Mouse (Mus musculus) stomach, embryonic 15.5 days (tissue): ENCODE results near the gene Pigh. TPM values are rescaled to one million over a fixed set of nuclear protein-coding genes. Genes with fewer than 3 reads are reported as not detected.

Source experiments
- ATAC-seq: fragments of 200-750 bp; cut with Nextera tagmentation; 2 replicates; pipeline ENCODE4 v1.8.0; 2017; ENCODE audit warnings: low read depth, moderate number of reproducible peaks, moderate TSS enrichment; ENCODE audit not compliant: insufficient read depth, low FRiP score
- H3K27ac ChIP-seq: fragments of 300-500 bp; sonication (generic); 2 replicates; pipeline ENCODE4 v1.5.1; 2015; ENCODE audit warnings: mild to moderate bottlenecking, inconsistent platforms
- H3K27me3 ChIP-seq: fragments of 300-500 bp; sonication (generic); replicated peaks from 2 replicates; pipeline ENCODE4 v1.6.1; 2015; ENCODE audit warnings: inconsistent platforms
- H3K36me3 ChIP-seq: fragments of 300-500 bp; sonication (generic); 2 replicates; pipeline ENCODE4 v1.6.1; 2015; ENCODE audit warnings: inconsistent platforms
- H3K4me1 ChIP-seq: fragments of 300-500 bp; sonication (generic); 2 replicates; pipeline ENCODE4 v1.6.1; 2015; ENCODE audit warnings: inconsistent platforms
- H3K4me2 ChIP-seq: fragments of 300-500 bp; sonication (generic); 2 replicates; pipeline ENCODE4 v1.6.1; 2015; ENCODE audit warnings: mild to moderate bottlenecking, inconsistent platforms
- H3K4me3 ChIP-seq: fragments of 300-500 bp; sonication (generic); replicated peaks from 2 replicates; pipeline ENCODE4 v1.5.1; 2015; ENCODE audit warnings: inconsistent platforms
- H3K9ac ChIP-seq: fragments of 300-500 bp; sonication (generic); 2 replicates; pipeline ENCODE4 v1.6.1; 2015; ENCODE audit warnings: inconsistent platforms
- H3K9me3 ChIP-seq: fragments of 300-500 bp; sonication (generic); 2 replicates; pipeline ENCODE4 v1.6.1; 2016; ENCODE audit warnings: inconsistent platforms
- whole genome bisulfite sequencing: fragments of 180-500 bp; shearing (Covaris S2); methylation state at CpG from one replicate; pipeline ENCODE4 v1.1.7; 2015; 5-methylcytosine and 5-hydroxymethylcytosine counted together
- polyA plus RNA-seq: library from polyadenylated mRNA; unstranded; fragments of >200 nt; fragmentation: Nextera tagmentation; extraction: Ambion mirVana; gene quantifications from 2 replicates; pipeline ENCODE4 v1.2.1, GENCODE M21; 2015

Gene Pigh
- polyA plus RNA-seq, 1 experiment from 2014 or later = 33.0 TPM

DNA sequence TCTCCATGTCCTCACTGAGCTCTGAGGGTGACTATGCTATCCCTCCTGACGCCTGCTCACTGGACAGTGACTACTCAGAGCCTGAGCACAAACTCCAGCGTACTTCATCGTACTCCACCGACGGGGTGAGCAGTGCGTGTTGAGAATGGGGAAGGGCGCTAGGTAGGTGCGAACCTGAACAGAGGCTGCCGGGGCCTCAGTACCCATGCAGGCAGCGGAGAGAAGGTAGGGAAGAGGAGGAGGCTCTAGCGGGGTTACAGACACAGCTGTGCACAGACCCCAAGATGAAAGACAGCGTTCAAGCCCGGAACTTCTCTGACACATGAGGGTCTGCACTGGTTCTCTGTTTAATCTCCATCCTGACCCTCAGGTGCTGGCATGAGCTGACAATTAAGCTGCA, 25.0 kb downstream of the Pigh start:
- Histone ChIP-seq H3K4me2 (no peak overlapping the region), H3K36me3 (no peaks in the 10 kb centered on the region), H3K9ac (no peak overlapping the region), H3K27ac (no peak overlapping the region), H3K9me3 (no peaks in the 10 kb centered on the region), H3K4me1 (peaks cover 13% of the 10 kb centered on the region; the same call in 1 of the 2 replicates), H3K27me3 (no peaks in the 10 kb centered on the region), H3K4me3 (no peak overlapping the region)
- no peak for ATAC-seq
- WGBS = 84% methylated on average over 13 of the region's 13 CpGs

DNA sequence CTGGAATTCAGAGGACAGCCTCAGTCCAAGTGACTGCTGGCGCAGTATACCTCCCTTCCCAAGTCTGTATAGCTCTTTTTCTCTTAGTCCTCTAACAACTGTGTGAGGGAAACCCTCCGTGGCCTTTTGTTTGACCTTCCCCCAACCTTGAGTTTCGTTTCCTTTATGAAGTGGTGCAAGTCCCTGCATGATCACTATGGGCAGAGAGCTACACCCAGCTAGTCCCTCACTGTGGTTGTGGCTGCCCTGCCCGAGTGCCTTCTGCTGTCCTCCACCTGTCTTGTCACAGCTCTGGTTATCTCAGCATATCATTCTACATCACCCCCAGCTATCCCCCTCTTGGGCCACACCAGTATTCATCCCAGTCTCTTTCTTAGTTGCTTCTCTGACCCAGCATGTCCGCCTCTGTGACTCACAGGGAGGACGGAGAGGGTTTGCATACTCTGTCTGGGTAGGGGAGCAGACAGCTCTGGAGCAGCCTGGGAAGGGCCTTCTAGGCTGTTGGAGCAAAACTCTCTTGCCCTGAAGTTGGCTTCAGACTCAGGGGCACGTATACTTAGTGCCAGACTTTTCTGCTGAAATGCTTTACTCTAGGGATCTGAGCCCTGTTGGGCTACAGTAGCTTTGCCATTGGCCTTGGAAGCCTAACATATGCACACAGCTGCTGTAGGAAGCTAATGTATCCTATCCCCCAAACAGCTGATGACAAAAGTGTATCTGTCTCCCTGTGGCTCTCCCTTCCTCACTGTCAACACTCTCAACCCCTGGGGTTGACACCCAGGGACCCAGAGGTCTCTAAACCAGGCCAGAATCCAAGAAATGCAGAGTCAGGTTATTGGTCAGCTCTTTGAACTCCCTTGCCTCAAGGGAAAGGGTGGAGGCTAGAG, 28.4 kb downstream of the Pigh start:
- H3K4me3 ChIP-seq = no peak overlapping the region
- no peak overlapping the region for H3K9ac ChIP-seq
- ATAC-seq = no peak
- 65% methylated on average over 7 of the region's 7 CpGs for whole genome bisulfite sequencing
- H3K9me3 ChIP-seq = no peaks in the 10 kb centered on the region
- no peaks in the 10 kb centered on the region for H3K27me3 ChIP-seq
- no peaks in the 10 kb centered on the region for H3K36me3 ChIP-seq
- peak overlapping the region; percentile 13 for H3K27ac ChIP-seq
- peaks cover 13% of the 10 kb centered on the region; the same call in 1 of the 2 replicates for H3K4me1 ChIP-seq
- no peak overlapping the region for H3K4me2 ChIP-seq

DNA sequence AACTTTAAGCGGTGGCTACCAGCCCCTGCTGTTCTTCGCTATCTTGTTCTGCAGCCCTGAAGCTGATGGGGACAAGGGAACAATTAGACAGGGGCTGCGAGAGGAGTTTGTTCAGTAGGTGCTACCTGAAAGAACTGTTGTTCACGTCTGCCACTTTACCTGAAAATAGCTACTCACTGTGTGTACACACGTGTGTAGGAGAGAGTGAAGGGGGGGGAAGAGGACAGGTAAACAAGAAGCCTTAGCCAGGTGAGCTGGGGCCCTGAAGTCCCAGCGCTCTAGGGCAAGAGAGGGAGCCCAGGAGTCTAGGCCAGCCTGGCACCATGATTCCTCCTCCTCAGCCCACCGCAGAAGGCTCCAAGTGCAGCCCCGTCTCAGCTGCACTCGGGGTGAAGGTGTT, 29.3 kb downstream of the Pigh start:
- Histone ChIP-seq H3K27ac (peak overlapping the region; percentile 13), H3K4me2 (no peak overlapping the region), H3K36me3 (0 out of 2 replicates have a peak, but pooled peaks cover under 1% of the 10 kb centered on the region), H3K4me1 (peaks cover 13% of the 10 kb centered on the region; the same call in 1 of the 2 replicates), H3K9me3 (no peaks in the 10 kb centered on the region), H3K9ac (no peak overlapping the region), H3K4me3 (no peak overlapping the region), H3K27me3 (no peaks in the 10 kb centered on the region)
- ATAC-seq = peak; percentile 71; the same call in 1 of the 2 replicates
- 81% methylated on average over 9 of the region's 9 CpGs for WGBS

DNA sequence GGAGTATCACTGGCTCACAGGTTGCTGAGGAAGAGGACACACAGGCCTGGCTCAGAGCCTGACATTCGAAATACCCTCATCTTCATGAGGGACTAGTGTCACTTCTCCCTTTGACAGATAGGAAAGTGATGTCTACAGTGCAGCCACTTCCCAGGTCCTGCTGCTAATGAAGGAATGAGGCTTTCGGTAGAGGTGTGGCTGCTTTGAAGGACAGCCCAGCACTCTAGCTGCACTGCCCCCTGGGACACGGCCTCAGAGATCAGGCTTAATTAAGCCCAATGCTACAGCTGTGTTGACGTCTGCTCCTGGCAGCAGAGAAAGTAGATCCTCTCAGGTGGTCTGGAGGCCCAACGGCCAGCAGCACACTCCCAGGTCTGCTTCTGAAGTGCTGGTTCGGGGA, 29.9 kb downstream of the Pigh start:
- H3K9me3 ChIP-seq = no peaks in the 10 kb centered on the region
- H3K4me2 ChIP-seq = no peak overlapping the region
- no peak overlapping the region for H3K4me3 ChIP-seq
- H3K4me1 ChIP-seq = peaks cover 13% of the 10 kb centered on the region; the same call in 1 of the 2 replicates
- no peaks in the 10 kb centered on the region for H3K27me3 ChIP-seq
- 82% methylated on average over 6 of the region's 6 CpGs for WGBS
- H3K27ac ChIP-seq = peak overlapping the region; percentile 13; the same call in 1 of the 2 replicates
- ATAC-seq = no peak
- H3K9ac ChIP-seq = no peak overlapping the region
- peaks cover 6% of the 10 kb centered on the region; the same call in 1 of the 2 replicates for H3K36me3 ChIP-seq

DNA sequence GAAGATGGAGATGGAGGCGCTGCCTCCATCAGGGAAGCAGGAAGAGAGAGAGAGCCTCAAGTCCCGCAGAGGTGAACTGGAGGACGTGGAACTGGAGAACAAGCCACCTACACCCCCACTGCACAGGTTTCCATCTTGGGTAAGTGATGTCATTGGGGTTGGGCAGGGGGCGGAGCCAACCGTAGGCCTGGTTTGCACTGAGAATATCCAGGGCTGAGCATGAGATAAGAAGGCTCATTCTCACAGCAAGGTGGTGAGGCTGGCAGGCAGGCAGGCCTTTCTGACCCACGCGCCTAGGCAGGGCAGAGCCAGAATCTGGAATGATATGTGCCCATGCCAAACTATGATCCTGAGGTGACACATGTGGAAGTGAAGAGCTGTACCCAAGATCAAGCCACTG, 34.2 kb downstream of the Pigh start:
- Histone ChIP-seq H3K4me3 (no peak overlapping the region), H3K27ac (no peak overlapping the region), H3K9me3 (no peaks in the 10 kb centered on the region), H3K4me2 (no peak overlapping the region), H3K9ac (no peak overlapping the region), H3K4me1 (0 out of 2 replicates have a peak, but pooled peaks cover 1% of the 10 kb centered on the region), H3K36me3 (peaks cover 9% of the 10 kb centered on the region; the same call in 1 of the 2 replicates), H3K27me3 (no peaks in the 10 kb centered on the region)
- ATAC-seq = peak; percentile 65
- 80% methylated on average over 7 of the region's 7 CpGs for WGBS

DNA sequence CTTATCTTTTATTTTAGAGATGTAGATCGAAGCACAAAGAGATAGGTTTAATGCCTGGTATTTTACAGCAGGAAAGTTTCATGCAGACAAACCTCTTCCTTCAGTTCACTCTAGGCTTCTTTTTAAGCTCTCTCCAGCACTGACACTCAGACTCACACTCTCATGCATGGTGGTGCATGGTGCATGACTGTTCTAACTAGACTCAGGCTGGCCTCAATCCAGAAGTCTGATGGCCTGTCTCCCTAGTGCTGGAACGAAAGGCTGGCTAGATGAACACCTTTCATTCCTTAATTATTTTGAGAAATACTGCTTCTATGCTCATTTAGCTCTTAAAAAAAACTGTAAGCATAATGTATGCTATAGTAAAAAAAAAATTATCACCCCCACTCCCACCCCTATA, 37.4 kb downstream of the Pigh start:
- H3K4me2 ChIP-seq = no peak overlapping the region
- H3K9me3 ChIP-seq = no peaks in the 10 kb centered on the region
- no peak overlapping the region for H3K4me3 ChIP-seq
- H3K27me3 ChIP-seq = no peaks in the 10 kb centered on the region
- WGBS = 84% methylated on average over 2 of the region's 2 CpGs
- ATAC-seq = no peak
- H3K27ac ChIP-seq = no peak overlapping the region
- no peaks in the 10 kb centered on the region for H3K4me1 ChIP-seq
- no peak overlapping the region for H3K9ac ChIP-seq
- peaks cover 9% of the 10 kb centered on the region; the same call in 1 of the 2 replicates for H3K36me3 ChIP-seq

DNA sequence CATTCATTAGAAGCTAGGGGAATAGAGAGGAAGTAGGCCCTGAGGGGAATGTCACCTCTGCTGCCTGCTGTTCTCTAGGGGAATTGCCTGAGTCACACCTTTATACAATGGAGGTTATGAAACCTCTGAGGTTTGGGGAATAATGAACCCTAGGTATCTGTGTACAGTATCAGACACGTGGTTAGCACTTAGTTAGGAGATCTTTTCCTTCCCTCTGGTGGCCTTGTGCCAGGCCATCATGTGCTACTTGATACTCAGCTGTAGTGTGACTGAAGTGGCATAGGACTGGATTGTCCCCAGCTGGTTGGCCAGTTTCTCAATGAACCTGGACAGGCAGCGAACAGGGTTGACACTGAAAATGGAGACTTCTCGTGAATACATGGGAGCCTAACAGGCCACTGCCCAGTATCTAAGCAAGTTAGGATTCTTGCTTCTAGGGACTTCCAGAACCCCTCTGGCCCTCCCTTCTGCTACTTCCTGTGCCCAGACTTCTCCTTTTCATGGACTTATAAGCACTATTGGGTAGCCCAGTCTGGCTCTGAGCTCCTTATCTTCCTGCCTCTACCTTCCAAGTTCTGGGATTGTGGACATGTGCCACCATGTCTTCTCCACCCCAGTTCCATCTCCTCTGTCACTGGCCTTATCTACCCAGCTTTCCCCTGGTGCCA, 38.8 kb downstream of the Pigh start:
- no peak overlapping the region for H3K4me3 ChIP-seq
- H3K4me2 ChIP-seq = no peak overlapping the region
- WGBS = 68% methylated on average over 3 of the region's 3 CpGs
- H3K9me3 ChIP-seq = no peaks in the 10 kb centered on the region
- peaks cover 9% of the 10 kb centered on the region; the same call in 1 of the 2 replicates for H3K36me3 ChIP-seq
- ATAC-seq = no peak
- no peak overlapping the region for H3K27ac ChIP-seq
- H3K27me3 ChIP-seq = no peaks in the 10 kb centered on the region
- H3K9ac ChIP-seq = no peak overlapping the region
- H3K4me1 ChIP-seq = no peaks in the 10 kb centered on the region

DNA sequence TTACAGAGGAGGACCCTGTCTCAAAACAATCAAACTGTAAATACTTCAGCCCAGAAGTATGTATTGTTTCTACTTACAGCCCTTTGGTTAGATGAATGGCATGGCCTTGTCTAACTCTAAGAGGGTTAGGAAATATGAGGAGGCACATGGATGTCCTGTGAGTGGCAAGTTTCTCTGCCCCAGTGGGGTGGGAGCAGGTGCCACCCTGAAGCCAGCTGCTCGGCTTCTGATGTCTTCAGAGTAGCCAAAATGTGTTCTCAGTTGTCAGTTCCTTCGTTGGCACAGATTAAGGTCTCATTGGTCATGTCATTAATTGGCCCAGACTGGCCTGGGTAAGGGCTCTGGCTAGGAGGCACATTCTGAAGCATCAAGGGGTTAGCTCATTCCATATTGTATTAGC, 39.6 kb downstream of the Pigh start:
- no peaks in the 10 kb centered on the region for H3K27me3 ChIP-seq
- peaks cover 5% of the 10 kb centered on the region; the same call in 1 of the 2 replicates for H3K36me3 ChIP-seq
- 76% methylated on average over 2 of the region's 2 CpGs for WGBS
- no peak overlapping the region for H3K9ac ChIP-seq
- H3K9me3 ChIP-seq = no peaks in the 10 kb centered on the region
- no peak overlapping the region for H3K4me3 ChIP-seq
- no peaks in the 10 kb centered on the region for H3K4me1 ChIP-seq
- no peak for ATAC-seq
- no peak overlapping the region for H3K27ac ChIP-seq
- H3K4me2 ChIP-seq = no peak overlapping the region

DNA sequence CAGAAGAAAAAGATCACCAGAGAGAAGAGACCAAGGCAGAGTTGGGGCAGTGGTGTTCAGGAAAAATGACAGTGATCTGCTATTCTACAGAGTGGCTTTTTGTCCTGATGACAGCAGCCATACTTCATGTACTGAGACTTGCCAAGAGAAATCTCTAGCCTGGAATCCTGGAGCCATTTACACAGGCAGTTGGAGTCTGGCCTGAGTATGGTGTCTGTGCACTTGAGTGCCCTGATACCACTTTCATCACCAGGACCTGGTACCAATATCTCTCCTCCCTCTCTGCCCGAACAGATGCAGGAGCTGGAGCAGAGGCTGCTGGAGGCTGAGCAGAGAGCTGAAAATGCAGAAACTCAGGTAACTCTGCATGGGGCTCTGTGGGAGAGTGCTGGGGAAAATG, 40.6 kb downstream of the Pigh start:
- no peak for ATAC-seq
- Histone ChIP-seq H3K9me3 (no peaks in the 10 kb centered on the region), H3K27me3 (no peaks in the 10 kb centered on the region), H3K4me3 (no peak overlapping the region), H3K4me1 (no peaks in the 10 kb centered on the region), H3K4me2 (no peak overlapping the region), H3K9ac (no peak overlapping the region), H3K36me3 (no peaks in the 10 kb centered on the region), H3K27ac (no peak overlapping the region)
- WGBS = 79% methylated on average over 1 of the region's 1 CpGs

DNA sequence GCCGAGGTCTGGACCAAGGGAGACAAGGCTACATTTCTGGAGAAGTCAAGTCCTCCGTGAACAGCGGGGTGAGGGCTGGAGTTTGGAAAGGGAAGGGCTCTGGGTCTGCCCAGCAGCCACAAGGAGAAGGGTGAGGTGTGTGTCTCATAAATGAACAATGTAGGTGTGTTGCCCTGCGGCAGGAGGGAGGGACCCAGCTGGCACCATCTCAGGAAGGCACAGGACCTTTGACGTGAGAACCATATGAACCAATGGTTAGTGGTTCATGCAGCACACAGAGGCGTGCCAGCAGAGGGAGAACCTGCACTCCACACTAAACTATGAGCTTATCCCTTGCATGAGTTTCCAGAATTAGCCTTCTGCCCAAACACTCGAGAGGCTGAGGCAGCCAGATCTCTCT, 42.2 kb downstream of the Pigh start:
- no peak overlapping the region for H3K4me3 ChIP-seq
- H3K36me3 ChIP-seq = no peaks in the 10 kb centered on the region
- H3K4me1 ChIP-seq = no peaks in the 10 kb centered on the region
- H3K9ac ChIP-seq = no peak overlapping the region
- H3K4me2 ChIP-seq = no peak overlapping the region
- 89% methylated on average over 7 of the region's 7 CpGs for WGBS
- no peaks in the 10 kb centered on the region for H3K9me3 ChIP-seq
- no peak overlapping the region for H3K27ac ChIP-seq
- no peaks in the 10 kb centered on the region for H3K27me3 ChIP-seq
- peak; percentile 22; the same call in 1 of the 2 replicates for ATAC-seq

DNA sequence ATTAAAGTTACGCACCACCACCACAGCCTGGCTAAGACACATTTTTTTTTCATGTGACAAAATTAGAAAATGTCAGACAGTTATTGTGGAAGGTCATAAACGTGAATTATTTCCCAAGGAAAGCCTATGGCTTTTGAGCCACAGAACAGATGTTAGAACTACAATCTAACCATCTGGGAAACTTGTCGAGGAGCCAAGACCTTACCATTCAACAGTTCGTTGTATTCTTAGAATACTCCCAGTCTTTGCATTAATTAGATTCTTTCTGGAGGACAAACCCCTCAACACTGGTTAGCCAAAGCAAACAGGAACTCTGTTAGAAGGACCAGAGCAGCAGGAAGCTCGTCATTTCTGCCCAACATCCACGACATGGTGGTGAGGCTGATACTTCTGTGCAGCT, 43.3 kb downstream of the Pigh start:
- H3K4me1 ChIP-seq = no peaks in the 10 kb centered on the region
- H3K27me3 ChIP-seq = no peaks in the 10 kb centered on the region
- no peak for ATAC-seq
- H3K9me3 ChIP-seq = no peaks in the 10 kb centered on the region
- H3K4me3 ChIP-seq = no peak overlapping the region
- no peak overlapping the region for H3K9ac ChIP-seq
- no peak overlapping the region for H3K4me2 ChIP-seq
- H3K27ac ChIP-seq = no peak overlapping the region
- H3K36me3 ChIP-seq = no peaks in the 10 kb centered on the region
- 67% methylated on average over 6 of the region's 6 CpGs for WGBS

DNA sequence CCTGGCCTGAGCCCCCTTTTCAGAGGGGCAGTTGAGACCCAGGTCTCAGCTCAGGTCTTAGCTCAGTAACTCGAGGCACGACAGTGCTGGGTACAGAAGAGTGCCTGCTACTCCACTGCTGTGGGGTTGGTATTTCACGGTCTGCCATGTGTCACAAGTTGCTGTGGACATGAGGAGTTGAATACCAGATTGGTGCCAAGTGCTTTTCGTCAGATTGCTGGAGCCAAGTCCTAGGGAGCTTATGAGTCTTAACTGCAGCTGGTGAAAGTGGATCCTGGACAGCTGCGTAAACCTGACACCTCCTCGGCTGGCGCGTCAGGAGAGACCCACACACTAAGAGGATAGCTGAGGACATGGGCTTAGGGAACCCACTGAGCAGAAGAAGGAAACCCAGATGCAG, 44.8 kb downstream of the Pigh start:
- Histone ChIP-seq H3K4me2 (no peak overlapping the region), H3K9ac (no peak overlapping the region), H3K9me3 (no peaks in the 10 kb centered on the region), H3K4me1 (no peaks in the 10 kb centered on the region), H3K27me3 (no peaks in the 10 kb centered on the region), H3K27ac (no peak overlapping the region), H3K4me3 (no peak overlapping the region), H3K36me3 (no peaks in the 10 kb centered on the region)
- WGBS = 73% methylated on average over 8 of the region's 8 CpGs
- no peak for ATAC-seq
